Mouse (Mus musculus) small intestine, adult 2 months (tissue): ENCODE results near the gene Klf13. TPM values are rescaled to one million over a fixed set of nuclear protein-coding genes. Genes with fewer than 3 reads are reported as not detected.

ENCODE experiments used
- H3K27ac ChIP-seq: fragments of 200-500 bp; 2 replicates; pipeline ENCODE4 v1.5.1; 2012; ENCODE audit warnings: low read depth, low read length, control low read depth, inconsistent platforms; ENCODE audit not compliant: insufficient read depth
- H3K27me3 ChIP-seq: fragments of 200-500 bp; 2 replicates; pipeline ENCODE4 v1.6.1; 2012; ENCODE audit warnings: mild to moderate bottlenecking, moderate library complexity, low read length, inconsistent platforms; ENCODE audit not compliant: control insufficient read depth, insufficient read depth
- H3K36me3 ChIP-seq: fragments of 200-500 bp; 2 replicates; pipeline ENCODE4 v1.6.1; 2012; ENCODE audit warnings: mild to moderate bottlenecking, low read length, control low read depth, inconsistent platforms; ENCODE audit not compliant: control insufficient read depth, insufficient read depth
- H3K4me1 ChIP-seq: fragments of 200-500 bp; 2 replicates; pipeline ENCODE4 v1.6.1; 2012; ENCODE audit warnings: low read length, inconsistent platforms, mixed read lengths; ENCODE audit not compliant: control insufficient read depth, insufficient read depth, insufficient read length
- H3K4me3 ChIP-seq: fragments of 200-500 bp; 2 replicates; pipeline ENCODE4 v1.5.1; 2012; ENCODE audit warnings: low read depth, mild to moderate bottlenecking, control low read depth, inconsistent platforms, low read length, moderate library complexity
- CTCF ChIP-seq: fragments of 200-500 bp; IDR thresholded peaks from 2 replicates; pipeline ENCODE4 v1.5.1; 2012; ENCODE audit warnings: low read depth, mild to moderate bottlenecking, control low read depth, inconsistent platforms, low read length, moderate library complexity, mixed read lengths; ENCODE audit not compliant: insufficient replicate concordance, insufficient read length; ENCODE audit errors: extremely low read depth
- POLR2A ChIP-seq: fragments of 200-500 bp; IDR thresholded peaks from 2 replicates; pipeline ENCODE4 v1.6.1; 2012; ENCODE audit warnings: low read depth, mild to moderate bottlenecking, control low read depth, inconsistent platforms, low read length, moderate library complexity
- WGBS: fragments of 180-500 bp; shearing (Covaris S2); methylation state at CpG from one replicate; pipeline ENCODE4 v1.1.7; 2018; 5-methylcytosine and 5-hydroxymethylcytosine counted together
- polyA plus RNA-seq: library from polyadenylated mRNA; depleted of rRNA; stranded (reverse); fragments of >200 nt; gene quantifications from 2 replicates; pipeline ENCODE4 v1.2.3, GENCODE M21; 2012

The Klf13 gene
- polyA plus RNA-seq, 1 experiment, result 55.1 TPM

GRCm38 (mm10) chr7:63970986-63971385 is 32.3 kb upstream of the Klf13 start:
- 76% methylated on average over 4 of the region's 4 CpGs for WGBS
- H3K27ac ChIP-seq, result no peak overlapping the region
- TF ChIP-seq POLR2A (no peak), CTCF (no peak)
- no peaks in the 10 kb centered on the region for H3K36me3 ChIP-seq
- H3K4me3 ChIP-seq, result no peak overlapping the region
- no peaks in the 10 kb centered on the region for H3K27me3 ChIP-seq
- peaks cover 3% of the 10 kb centered on the region; the same call in 1 of the 2 replicates for H3K4me1 ChIP-seq

- TF ChIP-seq POLR2A (no peak), CTCF (no peak)
- peaks cover 7% of the 10 kb centered on the region for H3K4me1 ChIP-seq
- H3K27ac ChIP-seq, result no peak overlapping the region
- H3K36me3 ChIP-seq, result no peaks in the 10 kb centered on the region
- no peaks in the 10 kb centered on the region for H3K27me3 ChIP-seq
- WGBS, result 88% methylated on average over 3 of the region's 3 CpGs
- no peak overlapping the region for H3K4me3 ChIP-seq
Observed at GRCm38 (mm10) chr7:63969941-63970340, 31.2 kb upstream of the Klf13 start.

- WGBS, result 80% methylated on average over 5 of the region's 5 CpGs
- no peak overlapping the region for H3K27ac ChIP-seq
- H3K27me3 ChIP-seq, result no peaks in the 10 kb centered on the region
- peaks cover 5% of the 10 kb centered on the region for H3K4me1 ChIP-seq
- H3K4me3 ChIP-seq, result no peak overlapping the region
- no peaks in the 10 kb centered on the region for H3K36me3 ChIP-seq
- TF ChIP-seq CTCF, result no peak
- no peak for TF ChIP-seq POLR2A
Observed at GRCm38 (mm10) chr7:63965635-63966418, 27.1 kb upstream of the Klf13 start.

GRCm38 (mm10) chr7:63965135-63965534 is 26.4 kb upstream of the Klf13 start:
- no peaks in the 10 kb centered on the region for H3K27me3 ChIP-seq
- WGBS, result 29% methylated on average over 2 of the region's 2 CpGs
- H3K27ac ChIP-seq, result no peak overlapping the region
- no peaks in the 10 kb centered on the region for H3K36me3 ChIP-seq
- H3K4me1 ChIP-seq, result peaks cover 5% of the 10 kb centered on the region
- TF ChIP-seq POLR2A, result no peak
- TF ChIP-seq CTCF, result no peak
- no peak overlapping the region for H3K4me3 ChIP-seq

GRCm38 (mm10) chr7:63964121-63964520 is 25.4 kb upstream of the Klf13 start:
- 88% methylated on average over 6 of the region's 6 CpGs for WGBS

GRCm38 (mm10) chr7:63963632-63964031 is 24.9 kb upstream of the Klf13 start:
- H3K27ac ChIP-seq, result no peak overlapping the region
- WGBS, result 84% methylated on average over 5 of the region's 5 CpGs
- H3K36me3 ChIP-seq, result no peaks in the 10 kb centered on the region
- H3K27me3 ChIP-seq, result no peaks in the 10 kb centered on the region
- H3K4me1 ChIP-seq, result peaks cover 5% of the 10 kb centered on the region
- TF ChIP-seq CTCF (no peak), POLR2A (no peak)
- no peak overlapping the region for H3K4me3 ChIP-seq

More at GRCm38 (mm10) chr7:63964121-63964520, 25.4 kb upstream of the Klf13 start:
- Histone ChIP-seq H3K27ac (no peak overlapping the region), H3K4me1 (peaks cover 5% of the 10 kb centered on the region), H3K36me3 (no peaks in the 10 kb centered on the region), H3K4me3 (no peak overlapping the region), H3K27me3 (no peaks in the 10 kb centered on the region)
- TF ChIP-seq CTCF (no peak), POLR2A (no peak)

- TF ChIP-seq POLR2A (no peak), CTCF (no peak)
- Histone ChIP-seq H3K36me3 (no peaks in the 10 kb centered on the region), H3K4me3 (no peak overlapping the region), H3K4me1 (peaks cover 17% of the 10 kb centered on the region; the same call in 1 of the 2 replicates), H3K27ac (no peak overlapping the region), H3K27me3 (no peaks in the 10 kb centered on the region)
- 94% methylated on average over 12 of the region's 12 CpGs for WGBS
Observed at GRCm38 (mm10) chr7:63957872-63958640, 19.3 kb upstream of the Klf13 start.
